Mouse (Mus musculus) kidney, postnatal 0 days (tissue): ENCODE results near the gene Hs3st6. TPM values are rescaled to one million over a fixed set of nuclear protein-coding genes. Genes with fewer than 3 reads are reported as not detected.

Source experiments
- ATAC-seq: fragments of 200-750 bp; cut with Nextera tagmentation; replicated peaks from 2 replicates; pipeline ENCODE4 v1.8.0; 2017; ENCODE audit warnings: low read depth, moderate number of reproducible peaks, moderate TSS enrichment, moderate library complexity; ENCODE audit not compliant: low FRiP score
- DNase-seq: peaks from one replicate; pipeline ENCODE4 v3.0.0-alpha.2; 2016; ENCODE audit warnings: low spot score
- H3K27ac ChIP-seq: fragments of 300-500 bp; sonication (generic); 2 replicates; pipeline ENCODE4 v1.5.1; 2014; ENCODE audit warnings: mild to moderate bottlenecking
- H3K27me3 ChIP-seq: fragments of 300-500 bp; sonication (generic); 2 replicates; pipeline ENCODE4 v1.6.1; 2014; ENCODE audit warnings: low read length, mixed read lengths; ENCODE audit not compliant: insufficient read depth
- H3K36me3 ChIP-seq: fragments of 300-500 bp; sonication (generic); 2 replicates; pipeline ENCODE4 v1.6.1; 2014; ENCODE audit warnings: low read length, mixed read lengths; ENCODE audit not compliant: insufficient read depth
- H3K4me1 ChIP-seq: fragments of 300-500 bp; sonication (generic); replicated peaks from 2 replicates; pipeline ENCODE4 v1.6.1; 2014; ENCODE audit warnings: antibody characterized with exemption, low read length, mixed read lengths; ENCODE audit not compliant: insufficient read depth
- H3K4me2 ChIP-seq: fragments of 300-500 bp; sonication (generic); 2 replicates; pipeline ENCODE4 v1.6.1; 2014; ENCODE audit warnings: mild to moderate bottlenecking, low read length, moderate library complexity, mixed read lengths
- H3K4me3 ChIP-seq: fragments of 300-500 bp; sonication (generic); replicated peaks from 2 replicates; pipeline ENCODE4 v1.5.1; 2014; ENCODE audit warnings: low read depth, low read length
- H3K9ac ChIP-seq: fragments of 300-500 bp; sonication (generic); 2 replicates; pipeline ENCODE4 v1.6.1; 2014; ENCODE audit warnings: low read depth, low read length
- H3K9me3 ChIP-seq: fragments of 300-500 bp; sonication (generic); replicated peaks from 2 replicates; pipeline ENCODE4 v1.6.1; 2016; ENCODE audit warnings: low read length, inconsistent platforms, mixed read lengths
- CTCF ChIP-seq: IDR thresholded peaks from 2 replicates; pipeline ENCODE4 v1.5.1; 2016; ENCODE audit warnings: antibody characterized with exemption, low read depth, mild to moderate bottlenecking, moderate library complexity
- WGBS: fragments of 180-500 bp; shearing (Covaris S2); extraction: QIAGEN DNeasy Blood & Tissue Kit; methylation state at CpG from one replicate; pipeline ENCODE4 v1.1.7; 2014; 5-methylcytosine and 5-hydroxymethylcytosine counted together
- polyA plus RNA-seq: library from polyadenylated mRNA; unstranded; fragments of >200 nt; fragmentation: Nextera tagmentation; extraction: Ambion mirVana; gene quantifications from 2 replicates; pipeline ENCODE4 v1.2.1, GENCODE M21; 2015

The Hs3st6 gene
- 33.0 and 38.6 TPM in 2 replicates for polyA plus RNA-seq

DNA sequence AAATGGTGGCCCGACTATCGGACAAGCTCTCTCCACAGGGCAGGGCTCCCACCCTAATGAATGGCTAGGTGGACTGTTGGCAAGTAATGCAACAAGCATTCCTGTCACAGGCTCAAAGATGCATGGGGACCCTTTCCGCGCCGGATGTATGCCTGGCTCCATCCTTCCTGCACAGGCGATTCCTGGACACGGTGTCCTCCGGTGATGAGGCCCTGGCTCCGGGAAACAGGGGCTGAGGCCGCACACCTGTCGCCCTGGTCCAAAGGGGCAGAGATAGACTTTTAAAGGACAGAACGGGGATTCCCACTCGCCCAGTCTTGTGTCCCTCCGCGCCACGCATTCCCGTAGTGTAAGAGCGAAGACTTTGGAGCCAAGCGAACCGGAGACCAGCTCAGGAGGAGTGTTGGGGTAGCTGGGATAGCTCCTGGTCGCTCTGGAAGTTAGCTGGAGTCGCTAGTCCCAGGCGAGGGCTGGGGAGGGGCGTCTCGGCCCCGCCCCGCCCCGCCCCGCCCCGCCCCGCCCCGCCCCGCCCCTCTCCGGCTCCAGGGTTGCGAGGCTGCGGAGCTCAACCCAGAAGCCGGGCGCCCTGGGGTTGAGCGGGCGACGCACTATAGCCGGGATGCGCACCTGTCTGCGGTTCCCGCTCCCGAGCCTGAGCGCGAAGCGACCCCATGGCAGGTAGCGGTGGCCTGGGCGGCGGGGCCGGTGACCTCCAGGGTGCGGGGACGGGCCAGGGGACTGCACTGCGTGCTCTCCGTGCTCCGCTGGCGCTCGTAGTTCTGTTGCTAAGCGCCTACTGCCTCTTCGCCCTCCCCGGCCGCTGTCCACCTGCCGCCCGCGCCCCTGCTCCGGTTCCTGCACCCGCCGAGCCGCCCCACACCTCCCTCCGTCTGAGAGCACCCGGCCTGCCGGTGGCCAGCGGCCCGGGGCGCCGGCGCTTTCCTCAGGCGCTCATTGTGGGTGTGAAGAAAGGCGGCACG is at the start of gene Hs3st6:
Hs3st6 (plus strand) TSS at position 574 of the 980 bp plus-strand sequence.
- peaks cover 6% of the 10 kb centered on the region; the same call in 1 of the 2 replicates for H3K27me3 ChIP-seq
- peak within 1 kb of the TSS; percentile 48 for H3K4me3 ChIP-seq
- 0 out of 2 replicates have a peak within 1 kb of the TSS, but pooled peaks have one; percentile 42 for H3K27ac ChIP-seq
- WGBS = under 1% methylated on average over 56 of the region's 82 CpGs
- H3K9ac ChIP-seq = peak within 1 kb of the TSS; percentile 56
- peak within 1 kb of the TSS; percentile 92 for H3K4me2 ChIP-seq
- no peak for TF ChIP-seq CTCF
- peak; percentile 83 for ATAC-seq
- no peaks in the 10 kb centered on the region for H3K9me3 ChIP-seq
- 0 out of 2 replicates have a peak, but pooled peaks cover 10% of the 10 kb centered on the region for H3K4me1 ChIP-seq
- peak; percentile 69 for DNase-seq
- no peaks in the 10 kb centered on the region for H3K36me3 ChIP-seq

DNA sequence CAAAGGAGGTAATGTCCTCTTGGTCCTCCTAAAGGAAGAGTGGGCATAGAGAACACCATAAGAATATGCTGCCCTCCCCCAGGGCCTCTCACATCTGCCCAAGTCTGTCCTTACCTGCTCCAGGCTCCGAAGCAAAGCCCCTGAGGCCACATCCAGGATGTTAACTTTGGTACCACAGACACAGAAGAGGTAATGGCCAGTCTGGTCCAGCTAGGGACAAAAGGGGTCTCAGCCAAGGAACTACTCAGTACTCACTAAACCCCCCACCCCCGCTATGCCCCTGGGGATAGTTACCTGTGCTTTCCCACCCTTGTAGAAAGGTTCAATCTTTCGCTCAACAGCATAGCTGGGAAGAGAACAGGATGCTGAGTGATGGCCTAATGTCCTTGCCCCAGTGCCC is 47.0 kb upstream of the Hs3st6 start:
- Histone ChIP-seq H3K9me3 (no peaks in the 10 kb centered on the region), H3K36me3 (peaks cover 21% of the 10 kb centered on the region), H3K4me3 (no peak overlapping the region), H3K4me1 (no peaks in the 10 kb centered on the region), H3K4me2 (no peak overlapping the region), H3K9ac (no peak overlapping the region), H3K27ac (no peak overlapping the region), H3K27me3 (no peaks in the 10 kb centered on the region)
- no peak for DNase-seq
- 92% methylated on average over 3 of the region's 3 CpGs for WGBS
- no peak for TF ChIP-seq CTCF
- no peak for ATAC-seq

DNA sequence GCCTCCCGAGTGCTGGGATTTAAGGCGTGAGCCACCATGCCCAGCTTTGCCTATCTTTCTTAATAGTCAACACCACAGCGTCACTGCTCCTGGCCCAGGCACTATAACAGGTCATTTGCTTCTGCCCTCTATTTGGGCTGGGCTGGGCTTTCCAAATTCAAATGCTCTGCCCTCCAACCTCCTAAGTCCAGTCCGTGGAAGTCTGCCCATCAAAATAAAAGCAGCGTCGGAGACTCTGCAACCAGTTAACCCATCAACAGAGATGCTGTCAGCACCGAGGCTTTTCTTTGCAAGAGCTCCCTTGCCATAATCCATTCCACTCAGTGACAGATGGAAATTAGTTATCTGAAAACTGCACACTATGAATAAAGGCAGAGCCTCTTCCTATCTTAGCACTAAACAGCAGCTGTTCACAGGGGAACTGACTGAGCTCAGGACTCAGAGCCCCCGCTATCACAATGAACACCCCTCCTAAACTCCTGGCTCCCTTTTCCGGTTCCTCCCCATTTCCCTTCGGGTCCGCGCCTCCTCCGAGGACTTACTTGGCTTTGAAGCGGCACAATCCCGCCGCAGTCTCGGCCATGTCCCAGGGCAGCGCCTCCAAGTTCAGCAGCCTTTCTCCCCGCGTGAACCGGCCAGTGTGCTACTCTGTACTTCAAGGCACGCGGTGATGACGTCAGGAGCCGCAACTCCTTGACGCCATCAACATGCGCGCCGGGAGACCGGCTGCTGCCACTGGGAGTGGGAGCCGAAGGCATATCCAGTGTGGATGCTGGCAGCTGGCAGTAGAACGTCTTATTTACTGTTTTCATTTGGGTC is 45.6 kb upstream of the Hs3st6 start, which contains the start of gene Tbl3:
Tbl3 (minus strand) TSS at position 679 of the 819 bp plus-strand sequence.
- DNase-seq = peak; percentile 93
- Histone ChIP-seq H3K9ac (peak within 1 kb of the TSS; percentile 69), H3K27ac (peak within 1 kb of the TSS; percentile 80), H3K4me1 (no peaks in the 10 kb centered on the region), H3K27me3 (no peaks in the 10 kb centered on the region), H3K4me2 (peak within 1 kb of the TSS; percentile 76), H3K36me3 (peaks cover 10% of the 10 kb centered on the region; the same call in 1 of the 2 replicates), H3K4me3 (peak within 1 kb of the TSS; percentile 77), H3K9me3 (no peaks in the 10 kb centered on the region)
- ATAC-seq = peak; percentile 79
- WGBS = 2% methylated on average over 32 of the region's 32 CpGs
- TF ChIP-seq CTCF = no peak

DNA sequence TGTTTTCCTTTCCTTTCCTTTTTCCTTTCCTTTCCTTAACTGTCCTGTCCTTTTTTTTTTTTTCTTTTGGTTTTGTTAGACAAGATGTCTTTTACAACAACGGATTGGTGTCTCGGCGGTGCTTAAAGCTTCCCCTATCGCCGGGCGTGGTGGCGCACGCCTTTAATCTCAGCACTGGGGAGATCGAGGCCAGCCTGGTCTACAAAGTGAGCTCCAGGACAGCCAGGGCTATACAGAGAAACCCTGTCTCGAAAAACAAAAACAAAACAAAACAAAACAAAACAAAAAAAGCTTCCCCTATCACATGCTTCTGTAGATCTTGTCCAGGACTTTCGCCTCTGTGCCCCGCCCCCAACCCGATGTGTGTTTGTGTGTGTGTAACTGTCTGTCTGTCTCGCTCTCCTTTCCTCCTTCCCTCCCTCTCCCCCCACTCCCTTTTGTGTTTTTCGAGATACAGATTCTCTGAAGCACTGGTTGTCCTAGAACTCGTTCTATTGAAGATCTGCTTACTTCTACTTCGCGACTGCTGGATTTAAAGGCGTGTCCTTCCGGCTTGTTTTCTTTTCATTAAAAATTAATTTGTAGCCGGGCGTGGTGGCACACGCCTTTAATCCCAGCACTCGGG is 44.9 kb upstream of the Hs3st6 start:
- no peak for TF ChIP-seq CTCF
- no peaks in the 10 kb centered on the region for H3K9me3 ChIP-seq
- DNase-seq (no peak), ATAC-seq (no peak)
- 4% methylated on average over 24 of the region's 24 CpGs for WGBS
- peak overlapping the region; percentile 77 for H3K4me3 ChIP-seq
- H3K36me3 ChIP-seq = peaks cover 10% of the 10 kb centered on the region; the same call in 1 of the 2 replicates
- H3K9ac ChIP-seq = peak overlapping the region; percentile 69; the same call in 1 of the 2 replicates
- H3K4me1 ChIP-seq = no peaks in the 10 kb centered on the region
- H3K4me2 ChIP-seq = peak overlapping the region; percentile 76
- no peaks in the 10 kb centered on the region for H3K27me3 ChIP-seq
- peak overlapping the region; percentile 80 for H3K27ac ChIP-seq

DNA sequence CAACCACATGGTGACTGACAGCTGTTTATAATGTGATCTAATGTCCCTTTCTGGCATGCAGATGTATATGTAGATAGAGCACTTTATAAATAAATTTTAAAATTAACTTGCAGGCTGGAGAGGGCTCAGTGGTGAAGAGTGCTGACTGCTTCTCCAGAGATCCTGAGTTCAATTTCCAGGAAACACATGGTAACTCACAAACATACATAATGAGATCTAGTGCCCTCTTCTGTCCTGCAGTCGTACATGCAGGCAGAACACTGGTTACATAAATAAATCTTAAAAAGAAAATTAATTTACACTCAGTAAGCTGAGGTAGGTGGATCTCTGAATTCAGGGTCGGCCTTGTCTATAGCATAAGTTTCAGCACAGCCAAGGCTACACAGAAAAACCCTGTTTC is 44.1 kb upstream of the Hs3st6 start:
- DNase-seq = peak; percentile 80
- WGBS = 25% methylated on average over 2 of the region's 2 CpGs
- H3K27ac ChIP-seq = no peak overlapping the region

More for the DNA sequence above, 44.1 kb upstream of the Hs3st6 start:
- Histone ChIP-seq H3K36me3 (peaks cover 10% of the 10 kb centered on the region; the same call in 1 of the 2 replicates), H3K27me3 (no peaks in the 10 kb centered on the region), H3K4me2 (no peak overlapping the region), H3K9me3 (no peaks in the 10 kb centered on the region), H3K4me1 (no peaks in the 10 kb centered on the region), H3K4me3 (no peak overlapping the region), H3K9ac (no peak overlapping the region)
- ATAC-seq = no peak
- TF ChIP-seq CTCF = peak; percentile 66
